Mouse (Mus musculus) adrenal gland (tissue): ENCODE results near the gene Rnf130.
"Not testable (repeated sequence)": the region's sequence is repeated elsewhere in the genome, so short reads cannot be mapped to it uniquely, and the experiment has no call there.

ENCODE experiments used
- intact Hi-C: fragments of 180-260 bp; cut with DNase I; formaldehyde crosslinking; loops from one replicate; pipeline ENCODE4 v1.15.1; 2025

Rnf130 gene

DNA sequence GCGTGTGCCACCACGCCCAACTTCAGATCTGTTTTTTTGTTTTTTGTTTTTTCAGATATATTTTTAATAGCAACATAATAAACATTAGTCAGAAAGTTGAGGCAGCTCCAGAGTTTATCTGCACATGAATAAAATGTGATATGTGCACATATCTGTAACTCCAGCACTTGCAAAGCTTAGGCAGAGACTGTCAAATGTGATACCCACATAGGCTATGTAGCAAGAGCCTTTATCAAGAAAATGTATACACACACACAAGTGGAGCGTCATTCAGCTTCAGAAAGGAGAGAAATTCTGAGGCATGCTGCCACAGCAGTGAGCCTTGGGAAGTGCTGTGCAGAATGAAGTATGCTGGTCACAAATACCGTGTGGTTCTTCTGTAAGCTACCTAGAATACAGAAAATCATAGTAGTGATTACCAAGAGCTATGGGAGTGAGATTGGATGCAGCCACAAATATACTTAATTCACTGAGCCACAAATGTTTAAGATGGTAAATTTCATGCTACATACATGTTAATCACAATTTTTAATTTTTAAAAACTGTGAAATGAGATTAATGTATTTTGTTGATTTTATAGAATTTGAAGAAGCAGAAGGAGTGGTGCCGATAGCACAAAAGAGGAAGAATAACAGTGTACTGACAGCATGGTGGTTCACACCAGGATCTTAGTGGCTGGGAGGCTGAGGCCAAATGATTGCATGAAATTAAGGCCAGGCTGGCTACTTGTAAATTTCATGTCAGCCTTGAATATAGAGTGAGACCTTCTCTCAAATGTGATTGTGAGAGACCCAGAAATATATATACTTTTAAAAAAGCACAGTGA is 56.4 kb downstream of the Rnf130 start:
- intact Hi-C loops, result no loop called here

DNA sequence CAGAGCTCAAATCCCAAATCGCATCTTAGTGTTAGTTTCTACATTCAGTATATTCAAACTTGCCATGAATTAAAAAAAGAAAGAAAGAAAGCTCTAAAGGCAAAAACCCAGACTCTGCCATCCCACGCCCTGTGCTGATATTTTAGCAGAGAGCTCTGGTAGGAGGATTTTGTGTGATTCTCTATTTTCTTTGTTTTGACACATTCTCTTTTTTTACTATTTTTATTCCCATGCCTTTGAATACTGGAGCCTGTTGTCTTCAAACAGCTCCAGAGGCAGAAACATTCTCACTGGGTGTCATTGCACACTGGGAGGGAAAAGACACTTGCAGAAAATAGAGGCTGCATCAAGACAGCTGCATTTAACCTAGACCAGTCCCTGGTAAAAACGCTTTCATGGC is 61.1 kb downstream of the Rnf130 start:
- intact Hi-C loops, result no loop called here

DNA sequence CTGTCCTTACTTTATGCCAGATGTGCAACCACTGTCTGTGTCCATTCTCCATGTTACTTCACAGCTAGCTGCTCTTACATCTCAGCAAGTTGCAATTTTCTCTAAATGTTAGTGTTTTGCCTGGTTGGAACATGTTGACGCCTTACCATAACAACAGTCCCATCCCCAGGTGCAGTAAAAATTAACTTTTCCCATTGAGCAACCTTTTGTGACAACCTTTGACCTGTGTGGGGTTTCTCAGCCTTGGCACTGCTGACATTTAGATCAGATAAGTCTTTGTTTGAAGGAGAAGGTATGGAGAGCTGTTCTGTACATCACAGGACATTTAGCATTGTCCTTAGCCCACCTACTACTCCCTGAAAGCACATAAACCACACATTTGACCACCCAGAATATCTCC is 64.7 kb downstream of the Rnf130 start:
- intact Hi-C loops, result no loop called here

- intact Hi-C loops, result no loop called here
Observed at GRCm38 (mm10) chr11:50090982-50091675, 66.0 kb downstream of the Rnf130 start.

GRCm38 (mm10) chr11:50091681-50092080 is 66.5 kb downstream of the Rnf130 start:
- intact Hi-C loops, result no loop called here

DNA sequence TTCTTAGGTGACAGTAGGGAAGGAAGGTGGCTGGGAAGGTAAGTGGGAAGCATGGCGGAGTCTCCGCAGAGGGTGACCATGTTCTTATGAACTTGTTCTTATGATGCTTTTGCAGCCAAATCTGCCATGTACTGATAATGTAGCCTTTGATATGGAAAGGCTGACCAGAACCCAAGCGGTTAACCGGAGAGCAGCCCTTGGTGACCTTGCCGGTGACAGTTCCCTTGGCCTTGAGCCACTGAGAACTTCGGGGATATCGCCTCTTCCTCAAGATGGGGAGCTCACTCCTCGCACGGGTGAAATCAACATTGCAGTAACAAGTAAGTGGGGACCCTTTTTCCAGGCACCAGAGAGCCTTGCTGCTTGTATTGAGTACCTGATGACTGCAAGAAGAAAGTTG is 70.5 kb downstream of the Rnf130 start:
- intact Hi-C loops, result no loop called here

DNA sequence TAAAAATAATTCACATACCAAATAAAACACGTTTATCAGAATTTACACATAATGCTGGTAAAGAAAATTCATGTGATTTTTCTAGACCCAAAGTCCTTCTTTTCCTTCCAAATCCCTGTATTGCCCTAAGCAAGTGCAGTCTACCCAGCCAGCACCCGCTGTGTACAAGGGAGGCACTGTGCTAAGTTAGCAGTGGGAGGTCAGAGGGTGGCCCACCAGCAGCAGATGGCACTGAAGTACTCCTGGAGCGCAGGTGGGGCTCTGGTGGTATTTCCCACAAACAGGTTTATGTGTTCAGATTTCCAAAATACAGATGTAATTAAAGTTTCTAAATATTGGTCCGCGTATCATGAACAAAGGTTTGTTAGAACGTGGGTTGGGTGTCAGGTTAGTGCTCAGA is 71.9 kb downstream of the Rnf130 start:
- intact Hi-C loops, result no loop called here

- intact Hi-C loops, result no loop called here
Observed at GRCm38 (mm10) chr11:50098961-50099481, 73.9 kb downstream of the Rnf130 start.

GRCm38 (mm10) chr11:50099692-50100091 is 74.5 kb downstream of the Rnf130 start:
- intact Hi-C loops, result no loop called here

DNA sequence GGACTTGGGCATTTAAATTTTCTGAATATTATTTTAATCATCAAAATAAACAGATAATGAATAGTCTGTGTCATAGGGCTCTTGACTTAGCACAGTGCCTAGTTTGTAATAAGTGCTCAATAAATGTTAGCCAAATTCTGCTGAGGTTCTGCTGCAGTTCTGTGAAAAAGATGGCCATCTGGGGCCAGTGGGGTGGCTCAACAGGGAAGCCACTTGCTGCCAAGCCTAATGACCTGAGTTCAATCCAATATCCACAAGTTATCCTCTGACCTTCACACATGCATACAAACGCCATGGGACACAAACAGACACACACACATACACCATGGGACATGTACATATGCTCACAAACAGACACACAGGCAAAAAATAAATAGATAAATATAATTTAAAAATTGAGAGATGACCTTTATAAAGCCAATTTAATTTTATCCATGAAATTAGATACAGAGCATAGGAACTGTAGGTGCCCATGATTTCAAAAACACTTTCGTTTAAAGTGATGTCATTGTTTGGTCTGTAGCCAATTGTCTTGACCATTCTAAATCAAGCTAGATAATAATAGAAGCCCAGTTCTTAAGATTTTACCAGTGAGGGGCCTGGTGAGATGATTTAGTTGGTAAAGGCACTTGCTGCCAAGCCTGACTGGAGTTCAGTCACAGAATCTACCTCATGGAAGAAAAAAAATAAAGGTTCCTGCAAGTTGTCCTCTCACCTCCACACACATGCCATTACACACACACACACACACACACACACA is 75.6 kb downstream of the Rnf130 start:
- intact Hi-C loops, result no loop called here

GRCm38 (mm10) chr11:50101962-50102361 is 76.8 kb downstream of the Rnf130 start:
- intact Hi-C loops, result not testable (repeated sequence)

DNA sequence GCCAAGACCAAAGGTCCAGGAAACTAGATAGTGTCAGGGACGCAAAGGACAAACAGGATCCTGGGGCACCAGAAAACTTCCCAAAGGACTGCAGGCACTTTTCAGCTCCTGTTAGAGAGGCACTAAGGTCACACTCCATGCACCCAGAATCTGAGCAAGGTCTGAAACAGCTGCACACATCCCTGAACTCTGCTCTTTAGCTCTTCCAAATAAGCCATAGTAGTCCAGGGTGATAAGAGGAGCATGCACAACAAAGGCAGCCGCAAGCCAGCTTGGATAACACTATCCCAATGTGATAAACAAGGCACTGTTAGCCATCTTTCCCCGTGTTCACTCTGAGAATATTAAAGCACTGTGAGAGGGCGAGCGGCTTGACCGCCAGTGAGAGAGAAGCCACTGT is 78.9 kb downstream of the Rnf130 start:
- intact Hi-C loops, result no loop called here

GRCm38 (mm10) chr11:50105237-50105636 is 80.1 kb downstream of the Rnf130 start:
- intact Hi-C loops, result no loop called here

DNA sequence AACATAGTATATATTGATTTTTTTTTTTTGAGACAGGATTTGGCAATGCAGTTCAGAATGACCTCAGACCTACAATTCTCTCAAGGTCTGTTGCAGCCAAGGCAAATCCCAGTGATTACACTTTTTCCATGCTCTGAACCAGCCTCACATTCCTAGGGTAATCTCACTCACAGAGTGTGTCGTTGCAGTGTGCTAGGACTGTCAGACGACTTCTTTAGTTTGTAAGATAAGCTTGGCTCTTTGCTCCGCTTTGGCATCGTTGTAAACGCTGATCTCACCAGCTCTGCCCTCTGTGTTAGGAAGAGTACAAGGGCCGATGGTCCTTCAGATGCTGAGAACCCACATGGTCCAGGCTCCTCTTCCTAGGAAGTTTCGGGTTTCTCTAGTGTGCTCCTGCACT is 80.9 kb downstream of the Rnf130 start:
- intact Hi-C loops, result no loop called here

- intact Hi-C loops, result no loop called here
Observed at GRCm38 (mm10) chr11:50108823-50109244, 83.7 kb downstream of the Rnf130 start.

DNA sequence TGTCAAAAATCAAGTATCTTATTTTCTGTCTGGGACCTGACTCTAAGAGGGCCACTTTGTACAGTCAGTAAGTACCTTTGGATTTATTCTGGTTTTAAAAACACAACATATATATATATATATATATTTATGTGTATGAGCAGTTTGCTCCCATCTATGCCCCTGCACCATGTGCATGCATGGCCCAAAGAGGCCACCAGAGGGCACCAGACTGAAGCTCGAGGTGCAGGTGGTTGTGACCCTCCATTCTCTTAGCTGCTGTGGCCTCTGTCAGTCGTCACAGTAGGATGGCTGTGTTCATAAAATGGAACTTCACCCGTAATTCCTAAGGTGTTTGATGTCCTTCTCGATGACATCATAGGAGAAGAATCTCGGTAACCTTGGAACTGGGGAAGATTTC is 89.2 kb downstream of the Rnf130 start:
- intact Hi-C loops, result no loop called here

GRCm38 (mm10) chr11:50122631-50123081 is 97.5 kb downstream of the Rnf130 start:
- intact Hi-C loops, result no loop called here

- intact Hi-C loops, result no loop called here
Observed at GRCm38 (mm10) chr11:50127781-50128180, 102.6 kb downstream of the Rnf130 start.

DNA sequence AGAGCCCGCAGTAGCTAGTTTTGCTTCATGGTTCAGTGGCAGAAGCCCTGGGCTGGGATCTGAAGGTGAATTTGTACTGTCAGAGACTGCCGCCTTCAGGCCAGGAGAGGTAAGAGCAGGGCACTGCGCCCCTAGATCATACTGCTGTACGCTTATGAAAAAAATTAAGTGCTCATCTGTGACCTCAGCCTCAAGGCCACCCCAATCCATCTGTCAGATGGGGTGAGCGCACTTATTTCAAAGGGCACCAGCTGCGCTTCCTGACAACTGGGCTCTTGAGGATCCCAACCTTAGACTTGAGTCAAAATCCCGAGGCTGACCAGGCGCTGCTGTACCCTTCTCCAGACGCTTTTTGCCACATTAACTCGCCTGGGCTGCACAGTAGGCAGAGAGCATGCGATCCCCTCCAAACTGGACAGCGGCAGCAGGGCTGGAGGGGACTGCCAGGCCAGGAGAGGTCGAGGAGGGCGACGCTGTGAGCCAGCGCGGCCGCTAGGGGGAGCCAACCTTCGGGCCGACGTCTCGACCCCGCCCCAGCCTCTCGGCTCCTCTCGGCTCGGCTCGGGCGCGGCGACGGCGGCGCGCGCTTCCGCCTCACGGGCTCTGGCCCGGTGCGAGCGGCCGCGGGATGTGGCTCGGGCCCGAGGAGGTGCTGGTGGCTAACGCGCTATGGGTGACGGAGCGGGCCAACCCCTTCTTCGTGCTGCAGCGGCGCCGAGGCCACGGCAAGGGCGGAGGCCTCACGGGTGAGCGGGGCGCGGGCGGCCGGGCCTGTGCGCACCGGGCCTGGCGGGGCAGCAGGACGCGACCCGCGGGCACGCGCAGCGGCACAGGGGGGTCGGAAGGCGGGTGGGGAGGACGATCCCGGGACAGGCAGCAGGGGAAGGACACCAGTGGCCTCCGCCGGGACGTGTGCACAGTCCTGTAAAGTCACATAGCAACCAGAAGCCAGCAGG is 105.9 kb downstream of the Rnf130 start, which contains the start of gene Tbc1d9b:
Gene Tbc1d9b (plus strand): TSS at position 586 of the 956 bp plus-strand sequence.
- intact Hi-C loops, result loop anchor here (1.0 to 5.0 kb wide), 3 partner anchors 96 to 145 kb away; partner anchors contain the start of gene Rnf130

DNA sequence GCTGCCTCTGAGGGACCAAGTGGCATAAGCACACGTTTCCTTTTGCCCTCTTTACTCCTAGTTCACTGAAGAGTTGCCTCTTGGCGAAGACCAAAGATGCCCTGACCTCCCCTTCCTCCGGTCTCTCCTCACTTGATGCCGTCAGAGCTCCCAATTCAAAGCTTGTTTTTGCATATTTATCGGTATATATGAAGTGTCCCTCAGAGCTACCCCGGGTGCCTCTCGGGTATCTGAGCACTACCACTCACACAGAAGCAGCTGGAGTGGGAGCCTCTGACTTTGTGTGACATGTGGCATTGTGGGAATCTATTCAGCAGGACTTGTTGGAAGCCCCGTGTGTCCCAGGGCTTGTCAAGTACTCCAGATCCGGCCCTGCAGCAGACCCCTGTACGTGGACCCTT is 106.7 kb downstream of the Rnf130 start:
- intact Hi-C loops, result loop anchor here (5.0 kb wide), 2 partner anchors 96 to 104 kb away; partner anchors contain the start of gene Rnf130
